Mouse (Mus musculus): ENCODE measurements around the gene Klhl4. TPM values are rescaled to one million over a fixed set of nuclear protein-coding genes. Genes with fewer than 3 reads are reported as not detected.

Klhl4 gene
- not detected in 2 replicates for total RNA-seq (2012; rRNA removed)

DNA sequence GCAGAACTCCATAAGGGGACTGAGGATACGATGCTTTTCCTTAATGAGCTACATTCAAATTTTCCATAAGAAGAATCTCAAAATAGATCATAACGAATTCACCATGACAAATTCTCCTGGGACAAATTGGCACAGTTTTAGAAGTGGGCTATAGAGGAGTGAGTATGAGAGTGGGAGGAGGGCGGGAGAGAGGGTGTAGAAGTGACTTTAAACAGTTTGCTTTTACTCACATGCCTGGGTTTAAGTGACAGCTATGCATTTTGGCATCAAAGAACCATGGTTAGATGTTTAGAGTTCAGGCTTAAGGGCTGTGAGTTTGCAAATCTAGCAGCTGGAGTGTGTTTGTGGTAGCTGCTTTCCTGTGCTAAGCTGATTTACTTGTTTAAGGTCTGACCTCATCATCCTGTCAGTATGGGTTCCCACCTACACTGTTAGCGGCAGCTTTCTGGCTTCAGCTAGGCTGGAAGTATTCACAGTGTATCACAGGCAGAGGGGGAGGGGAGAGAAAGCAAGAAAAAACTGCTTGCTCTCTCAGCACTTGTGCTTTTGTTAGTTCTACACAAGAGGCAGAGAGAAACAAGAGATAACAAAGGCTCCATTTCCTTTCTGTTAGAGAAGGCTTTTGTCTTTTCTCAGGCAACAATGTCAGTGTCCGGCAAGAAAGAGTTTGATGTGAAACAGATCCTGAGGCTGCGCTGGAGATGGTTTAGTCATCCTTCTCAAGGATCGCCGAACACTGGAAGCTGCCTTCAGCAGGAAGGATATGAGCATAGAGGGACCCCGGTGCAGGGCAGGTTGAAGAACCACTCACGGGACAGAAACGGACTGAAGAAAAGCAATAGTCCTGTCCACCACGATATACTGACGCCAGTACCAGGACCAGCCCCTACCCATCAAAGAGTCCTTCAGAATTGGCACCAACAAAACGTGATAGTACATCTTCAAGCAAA, at the start of gene Klhl4:
Gene Klhl4, plus strand, starts transcription at position 552 of the 950 bp plus-strand sequence.
- Histone ChIP-seq H3K4me3 (ENCODE audit: insufficient read depth in 1 of 2, low read depth in 1 of 2, low read length in 2 of 2, poor library complexity in 1 of 2, severe bottlenecking in 1 of 2) (no peak within 1 kb of the TSS), H3K9ac (ENCODE audit: insufficient read depth, low read depth, low read length, poor library complexity, severe bottlenecking) (no peak within 1 kb of the TSS), H3K4me1 (ENCODE audit: control insufficient read depth in 2 of 2, insufficient read depth in 2 of 2, low read length in 2 of 2, poor library complexity in 1 of 2) (no peaks in the 10 kb centered on the region), H3K36me3 (ENCODE audit: control insufficient read depth, insufficient read depth, low read length, poor library complexity, severe bottlenecking) (no peaks in the 10 kb centered on the region), H3K9me3 (ENCODE audit: control insufficient read depth, insufficient read depth, low read depth, low read length) (no peaks in the 10 kb centered on the region), H3K27ac (ENCODE audit: insufficient read depth, low read depth, low read length, poor library complexity, severe bottlenecking) (no peak within 1 kb of the TSS)
- in situ Hi-C loops (cut with MboI; ENCODE audit: low sequenced_read_pairs in 2 of 2, unreplicated experiment in 2 of 2): no loop called here
- TF ChIP-seq ZC3H11A (IDR thresholded peaks at IDR 0.05; ENCODE audit: borderline replicate concordance, low read depth, low read length): no peak
- no peak for TF ChIP-seq CHD2 (IDR thresholded peaks at IDR 0.05; ENCODE audit: low read depth, low read length)
- no peak for TF ChIP-seq ZNF384 (IDR thresholded peaks at IDR 0.05; ENCODE audit: low read depth, low read length)
- no peak for TF ChIP-seq HCFC1 (IDR thresholded peaks at IDR 0.05; ENCODE audit: borderline replicate concordance, insufficient read depth, low read length)
- TF ChIP-seq MAFK (IDR thresholded peaks at IDR 0.05; ENCODE audit: insufficient read depth, low read depth, low read length): no peak
- no peak for DNase-seq (ENCODE audit: low read depth, low spot score)

DNA sequence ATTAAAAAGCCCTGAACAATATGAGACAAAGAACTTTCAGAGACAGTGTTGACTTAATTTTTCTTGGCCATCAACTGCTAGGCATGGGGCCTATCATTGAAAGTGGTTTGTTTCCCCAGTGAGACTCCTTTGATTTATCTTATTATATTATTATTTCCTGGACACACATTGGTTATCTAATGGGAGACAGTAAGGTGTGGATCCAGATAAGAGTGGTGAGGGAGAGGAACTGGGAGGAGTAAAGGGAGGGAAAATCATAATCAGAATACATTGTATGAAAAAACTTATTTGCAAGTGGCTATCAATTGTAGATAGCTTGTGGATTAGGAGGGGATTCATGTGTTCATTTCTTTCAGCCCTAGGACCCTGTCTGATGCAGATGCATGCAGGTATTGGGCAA, 10.0 kb downstream of the Klhl4 start:
- in situ Hi-C loops (cut with MboI; ENCODE audit: low sequenced_read_pairs in 2 of 2, unreplicated experiment in 2 of 2): no loop called here
- TF ChIP-seq ZC3H11A (IDR thresholded peaks at IDR 0.05; ENCODE audit: borderline replicate concordance, low read depth, low read length): no peak
- no peak for TF ChIP-seq HCFC1 (IDR thresholded peaks at IDR 0.05; ENCODE audit: borderline replicate concordance, insufficient read depth, low read length)
- TF ChIP-seq ZNF384 (IDR thresholded peaks at IDR 0.05; ENCODE audit: low read depth, low read length): no peak
- no peak for TF ChIP-seq MAFK (IDR thresholded peaks at IDR 0.05; ENCODE audit: insufficient read depth, low read depth, low read length)
- no peak for TF ChIP-seq CHD2 (IDR thresholded peaks at IDR 0.05; ENCODE audit: low read depth, low read length)
- H3K36me3 ChIP-seq (ENCODE audit: control insufficient read depth, insufficient read depth, low read length, poor library complexity, severe bottlenecking): no peaks in the 10 kb centered on the region
- no peaks in the 10 kb centered on the region for H3K9me3 ChIP-seq (ENCODE audit: control insufficient read depth, insufficient read depth, low read depth, low read length)
- no peak overlapping the region for H3K4me3 ChIP-seq (ENCODE audit: insufficient read depth in 1 of 2, low read depth in 1 of 2, low read length in 2 of 2, poor library complexity in 1 of 2, severe bottlenecking in 1 of 2)
- H3K9ac ChIP-seq (ENCODE audit: insufficient read depth, low read depth, low read length, poor library complexity, severe bottlenecking): no peak overlapping the region
- no peak overlapping the region for H3K27ac ChIP-seq (ENCODE audit: insufficient read depth, low read depth, low read length, poor library complexity, severe bottlenecking)
- no peaks in the 10 kb centered on the region for H3K4me1 ChIP-seq (ENCODE audit: control insufficient read depth in 2 of 2, insufficient read depth in 2 of 2, low read length in 2 of 2, poor library complexity in 1 of 2)
- DNase-seq (ENCODE audit: low read depth, low spot score): no peak

GRCm38 (mm10) chrX:114486691-114487090, 12.6 kb downstream of the Klhl4 start:
- no peak overlapping the region for H3K9ac ChIP-seq (ENCODE audit: insufficient read depth, low read depth, low read length, poor library complexity, severe bottlenecking)
- no peak for TF ChIP-seq ZNF384 (IDR thresholded peaks at IDR 0.05; ENCODE audit: low read depth, low read length)
- TF ChIP-seq CHD2 (IDR thresholded peaks at IDR 0.05; ENCODE audit: low read depth, low read length): no peak
- TF ChIP-seq MAFK (IDR thresholded peaks at IDR 0.05; ENCODE audit: insufficient read depth, low read depth, low read length): no peak
- TF ChIP-seq HCFC1 (IDR thresholded peaks at IDR 0.05; ENCODE audit: borderline replicate concordance, insufficient read depth, low read length): no peak
- no peak for TF ChIP-seq ZC3H11A (IDR thresholded peaks at IDR 0.05; ENCODE audit: borderline replicate concordance, low read depth, low read length)
- H3K4me1 ChIP-seq (ENCODE audit: control insufficient read depth in 2 of 2, insufficient read depth in 2 of 2, low read length in 2 of 2, poor library complexity in 1 of 2): no peaks in the 10 kb centered on the region
- no peaks in the 10 kb centered on the region for H3K36me3 ChIP-seq (ENCODE audit: control insufficient read depth, insufficient read depth, low read length, poor library complexity, severe bottlenecking)
- no peak overlapping the region for H3K27ac ChIP-seq (ENCODE audit: insufficient read depth, low read depth, low read length, poor library complexity, severe bottlenecking)
- H3K4me3 ChIP-seq (ENCODE audit: insufficient read depth in 1 of 2, low read depth in 1 of 2, low read length in 2 of 2, poor library complexity in 1 of 2, severe bottlenecking in 1 of 2): no peak overlapping the region
- in situ Hi-C loops (cut with MboI; ENCODE audit: low sequenced_read_pairs in 2 of 2, unreplicated experiment in 2 of 2): no loop called here
- no peaks in the 10 kb centered on the region for H3K9me3 ChIP-seq (ENCODE audit: control insufficient read depth, insufficient read depth, low read depth, low read length)
- DNase-seq (ENCODE audit: low read depth, low spot score): no peak

GRCm38 (mm10) chrX:114558141-114558540, 84.0 kb downstream of the Klhl4 start:
- in situ Hi-C loops (cut with MboI; ENCODE audit: low sequenced_read_pairs in 2 of 2, unreplicated experiment in 2 of 2): loop anchor here in 1 of 2 experiments (25.0 kb wide), 1 partner anchor 246 kb away; no protein-coding TSS in a partner anchor
- no peak for DNase-seq (ENCODE audit: low read depth, low spot score)
- H3K36me3 ChIP-seq (ENCODE audit: control insufficient read depth, insufficient read depth, low read length, poor library complexity, severe bottlenecking): no peaks in the 10 kb centered on the region
- H3K4me3 ChIP-seq (ENCODE audit: insufficient read depth in 1 of 2, low read depth in 1 of 2, low read length in 2 of 2, poor library complexity in 1 of 2, severe bottlenecking in 1 of 2): no peak overlapping the region
- TF ChIP-seq ZC3H11A (IDR thresholded peaks at IDR 0.05; ENCODE audit: borderline replicate concordance, low read depth, low read length) (0 out of 2 replicates have a peak, but pooled peaks have one; percentile 13), CHD2 (IDR thresholded peaks at IDR 0.05; ENCODE audit: low read depth, low read length) (no peak)
- H3K9me3 ChIP-seq (ENCODE audit: control insufficient read depth, insufficient read depth, low read depth, low read length): no peaks in the 10 kb centered on the region
- H3K27ac ChIP-seq (ENCODE audit: insufficient read depth, low read depth, low read length, poor library complexity, severe bottlenecking): no peak overlapping the region
- no peaks in the 10 kb centered on the region for H3K4me1 ChIP-seq (ENCODE audit: control insufficient read depth in 2 of 2, insufficient read depth in 2 of 2, low read length in 2 of 2, poor library complexity in 1 of 2)
- no peak overlapping the region for H3K9ac ChIP-seq (ENCODE audit: insufficient read depth, low read depth, low read length, poor library complexity, severe bottlenecking)

Data from ES-E14 (cell line).